ENCODE assay signal across 11 mouse cellular contexts in the genomic region with DNA sequence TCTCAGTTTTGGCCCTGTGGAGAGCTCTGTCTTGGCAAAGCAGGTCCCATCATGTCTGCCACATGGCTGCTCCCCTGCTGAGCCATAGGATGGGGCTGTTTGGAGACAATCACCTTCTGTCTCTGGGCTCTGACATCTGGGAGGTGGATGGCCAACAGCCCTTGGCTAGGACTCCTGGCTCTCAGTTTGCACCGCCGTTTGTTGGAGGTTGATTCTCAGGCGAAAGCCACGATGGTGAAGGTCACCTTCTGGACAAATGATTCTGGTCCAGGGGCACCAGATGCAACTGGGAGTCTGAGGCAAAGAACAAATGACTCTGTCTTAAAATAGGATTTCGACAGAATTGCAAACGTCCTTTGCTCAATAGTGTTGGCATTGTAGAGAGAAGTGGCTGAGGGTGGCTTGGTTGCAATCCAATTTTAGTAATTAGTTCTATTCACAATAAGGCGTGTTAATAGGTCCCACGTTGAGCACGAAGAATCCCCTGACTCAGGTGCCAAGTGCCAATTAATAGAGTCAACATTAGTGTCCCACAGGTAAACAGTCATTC. TPM values are rescaled to one million over a fixed set of nuclear protein-coding genes. Genes with fewer than 3 reads are reported as not detected.
A peak's percentile ranks its signal among the peaks of the same experiment; 100 is the strongest.
DNase-seq lines count a peak whose midpoint lies in the region; ATAC-seq lines count a peak whose summit lies in the region.
"Had no signal": no experiment of that assay in that cellular context is flagged by ENCODE, and none has a peak within 500 bp of the region (broad histone marks: within the 10 kb centered on the region; RNA-seq: fewer than 3 reads in every experiment).

No protein-coding gene starts in this region.

- no peaks in the 10 kb centered on the region for H3K9me3 ChIP-seq in heart, embryonic 15.5 days (replicated peaks)
- H3K9me3 ChIP-seq: embryonic facial prominence, embryonic 12.5 days; megakaryocyte, embryonic 14.5 days; stomach, embryonic 15.5 days had no signal

- 0 out of 2 replicates have a peak overlapping the region, but pooled peaks have one; percentile 13 for H3K4me2 ChIP-seq in heart, embryonic 15.5 days
- H3K4me2 ChIP-seq: embryonic facial prominence, embryonic 12.5 days; stomach, embryonic 15.5 days had no signal

- H3K27ac ChIP-seq in heart, embryonic 15.5 days, result no peak overlapping the region
- H3K27ac ChIP-seq: embryonic facial prominence, embryonic 12.5 days; stomach, embryonic 15.5 days had no signal

- H3K9ac ChIP-seq in heart, embryonic 15.5 days, result no peak overlapping the region
- H3K9ac ChIP-seq: embryonic facial prominence, embryonic 12.5 days; stomach, embryonic 15.5 days had no signal

- ATAC-seq in heart, embryonic 15.5 days (replicated peaks; ENCODE audit: insufficient number of reproducible peaks, insufficient read depth, low FRiP score, low read depth), result no peak

- no peaks in the 10 kb centered on the region for H3K36me3 ChIP-seq in heart, embryonic 15.5 days
- H3K36me3 ChIP-seq: embryonic facial prominence, embryonic 12.5 days; stomach, embryonic 15.5 days had no signal

- peaks cover 2% of the 10 kb centered on the region; the same call in 1 of the 2 replicates for H3K27me3 ChIP-seq in heart, embryonic 15.5 days
- H3K27me3 ChIP-seq: embryonic facial prominence, embryonic 12.5 days; megakaryocyte, embryonic 14.5 days; stomach, embryonic 15.5 days had no signal

- no peak overlapping the region for H3K4me3 ChIP-seq in heart, embryonic 15.5 days
- H3K4me3 ChIP-seq: embryonic facial prominence, embryonic 12.5 days; megakaryocyte, embryonic 14.5 days; stomach, embryonic 15.5 days had no signal

- DNase-seq in heart, postnatal 36 days, result no peak
- peak; percentile 75 for DNase-seq in Muller cell, postnatal 12 days (ENCODE audit: inconsistent ontology term)
- peak; percentile 66 to 73 for DNase-seq in cerebellum, postnatal 14 days
- peak; percentile 35 for DNase-seq in layer of hippocampus, adult 9-11 months
- DNase-seq in thymus, postnatal 14 days, result no peak
- DNase-seq in T-cell, adult 2 months (ENCODE audit: low spot score), result no peak
- DNase-seq in urinary bladder, postnatal 14 days (ENCODE audit: low spot score), result no peak

- intact Hi-C loops in heart, postnatal 36 days (cut with DNase I), result no loop called here

- WGBS in heart, embryonic 15.5 days, result 71% methylated on average over 9 of the region's 9 CpGs

- peaks cover 13% of the 10 kb centered on the region for H3K4me1 ChIP-seq in heart, embryonic 15.5 days (replicated peaks)
- H3K4me1 ChIP-seq: embryonic facial prominence, embryonic 12.5 days; stomach, embryonic 15.5 days had no signal

RNA-seq across cellular contexts. Expression of gene Cxcr4, which starts 30.7 kb away (rescaled TPM):
- polyA plus RNA-seq in heart, embryonic 15.5 days (2015; fragmentation: Nextera tagmentation; extraction: Ambion mirVana), result 2.2 and 3.5 TPM in 2 replicates
- 10 to 100 TPM in 1 of 2 experiments, 1 to 10 TPM in 1; 7.0 to 12.2 TPM for total RNA-seq in heart, postnatal 36 days (2021)

Comparison
In these comparisons a context has a peak if more than half of its experiments do, and no peak if none do; other contexts are left out.
1. DNase-seq: peak in Muller cell, postnatal 12 days (single experiment), cerebellum, postnatal 14 days (2 of 2) and layer of hippocampus, adult 9-11 months (single experiment); none in heart, postnatal 36 days (0 of 2), thymus, postnatal 14 days (single experiment), T-cell, adult 2 months (single experiment) and urinary bladder, postnatal 14 days (single experiment).